Mouse (Mus musculus) ES-Bruce4 (cell line): ENCODE results near the gene Cebpzos. TPM values are rescaled to one million over a fixed set of nuclear protein-coding genes. Genes with fewer than 3 reads are reported as not detected.

Experiments
- H3K27ac ChIP-seq: 2 replicates; pipeline ENCODE4 v1.5.1; 2012; ENCODE audit warnings: low read length, inconsistent platforms; ENCODE audit not compliant: insufficient read depth
- H3K27me3 ChIP-seq: 2 replicates; pipeline ENCODE4 v1.6.1; 2012; ENCODE audit warnings: mild to moderate bottlenecking, low read length, inconsistent platforms; ENCODE audit not compliant: control insufficient read depth, poor library complexity, insufficient read depth, severe bottlenecking
- H3K36me3 ChIP-seq: 2 replicates; pipeline ENCODE4 v1.6.1; 2012; ENCODE audit warnings: inconsistent platforms, mild to moderate bottlenecking, low read length, moderate library complexity; ENCODE audit not compliant: control insufficient read depth, poor library complexity, insufficient read depth, severe bottlenecking
- H3K4me1 ChIP-seq: one replicate; pipeline ENCODE4 v1.8.1; 2011; ENCODE audit warnings: low read length; ENCODE audit not compliant: control insufficient read depth, insufficient read depth
- H3K4me3 ChIP-seq: 2 replicates; pipeline ENCODE4 v1.5.1; 2011; ENCODE audit warnings: low read depth, mild to moderate bottlenecking, low read length
- H3K9ac ChIP-seq: 2 replicates; pipeline ENCODE4 v1.6.1; 2012; ENCODE audit warnings: low read depth, mild to moderate bottlenecking, inconsistent platforms; ENCODE audit not compliant: poor library complexity, severe bottlenecking
- H3K9me3 ChIP-seq: replicated peaks from 2 replicates; pipeline ENCODE4 v1.6.1; 2012; ENCODE audit warnings: mild to moderate bottlenecking, low read length, inconsistent platforms; ENCODE audit not compliant: control insufficient read depth, poor library complexity, insufficient read depth, severe bottlenecking
- CTCF ChIP-seq: IDR thresholded peaks from one replicate; pipeline ENCODE4 v1.8.1; 2011; ENCODE audit warnings: low read depth, low read length
- EP300 ChIP-seq: IDR thresholded peaks from 2 replicates; pipeline ENCODE4 v1.6.1; 2011; ENCODE audit warnings: low read depth, low read length; ENCODE audit not compliant: insufficient read depth
- POLR2A ChIP-seq: IDR thresholded peaks from one replicate; pipeline ENCODE4 v1.8.1; 2011; ENCODE audit warnings: low read length; ENCODE audit not compliant: insufficient read depth
- polyA plus RNA-seq: library from polyadenylated mRNA; stranded (reverse); fragments of >200 nt; gene quantifications from 2 replicates; pipeline ENCODE4 v1.2.4, GENCODE M21; 2011; ENCODE audit warnings: low read depth; ENCODE audit not compliant: missing spikeins, insufficient read depth, insufficient read length

The Cebpzos gene
- 100 and 101 TPM in 2 replicates for polyA plus RNA-seq

DNA sequence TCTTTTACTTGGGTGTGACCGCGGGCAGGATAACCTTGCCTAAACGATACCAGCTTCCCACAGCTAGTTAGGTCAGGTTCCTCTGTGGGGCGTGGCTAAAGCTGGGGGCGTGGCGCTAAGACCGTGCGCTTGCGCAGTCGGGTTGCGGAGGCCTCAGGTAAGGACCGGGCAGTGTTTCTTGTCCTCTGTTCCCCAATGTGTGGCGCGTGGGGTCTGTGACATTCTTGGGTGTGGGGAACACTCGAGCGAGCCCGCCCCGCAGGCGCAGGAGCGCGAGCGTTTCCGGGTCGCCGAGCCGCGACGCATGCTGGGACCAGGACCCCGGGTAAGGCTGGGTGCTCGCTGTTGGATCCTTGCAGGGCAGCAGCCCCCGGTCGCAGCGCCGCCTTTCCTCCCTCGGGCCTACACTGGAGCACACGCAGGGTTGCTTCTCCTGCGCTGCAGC, at the start of gene Cebpzos:
TSS of gene Cebpzos (plus strand) at position 132 of the 445 bp plus-strand sequence.
- Histone ChIP-seq H3K36me3 (peaks cover 27% of the 10 kb centered on the region), H3K4me1 (no peaks in the 10 kb centered on the region), H3K9ac (peak within 1 kb of the TSS; percentile 90), H3K9me3 (no peaks in the 10 kb centered on the region), H3K27me3 (no peaks in the 10 kb centered on the region), H3K27ac (peak within 1 kb of the TSS; percentile 96), H3K4me3 (peak within 1 kb of the TSS; percentile 100)
- TF ChIP-seq POLR2A (no peak), EP300 (0 out of 2 replicates have a peak, but pooled peaks have one; percentile 12)

DNA sequence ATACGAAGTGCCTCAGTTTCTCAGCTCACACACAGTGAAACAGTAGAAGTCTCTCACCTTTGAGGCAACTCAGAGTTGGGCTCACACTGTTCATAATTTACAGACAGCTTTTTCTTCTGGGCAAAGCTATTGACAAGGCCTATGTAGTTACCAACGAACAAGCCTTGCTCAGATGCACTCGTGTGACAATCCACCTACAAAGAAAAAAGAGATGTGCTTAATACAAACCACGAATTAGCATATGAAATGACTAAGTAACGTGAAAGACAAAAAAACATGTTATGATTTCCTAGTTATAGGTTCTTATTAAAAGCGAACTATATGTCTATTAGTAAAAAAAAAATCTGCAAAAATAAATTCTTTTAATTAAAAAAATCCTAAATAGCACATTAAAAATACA, 42.4 kb upstream of the Cebpzos start:
- no peaks in the 10 kb centered on the region for H3K27me3 ChIP-seq

DNA sequence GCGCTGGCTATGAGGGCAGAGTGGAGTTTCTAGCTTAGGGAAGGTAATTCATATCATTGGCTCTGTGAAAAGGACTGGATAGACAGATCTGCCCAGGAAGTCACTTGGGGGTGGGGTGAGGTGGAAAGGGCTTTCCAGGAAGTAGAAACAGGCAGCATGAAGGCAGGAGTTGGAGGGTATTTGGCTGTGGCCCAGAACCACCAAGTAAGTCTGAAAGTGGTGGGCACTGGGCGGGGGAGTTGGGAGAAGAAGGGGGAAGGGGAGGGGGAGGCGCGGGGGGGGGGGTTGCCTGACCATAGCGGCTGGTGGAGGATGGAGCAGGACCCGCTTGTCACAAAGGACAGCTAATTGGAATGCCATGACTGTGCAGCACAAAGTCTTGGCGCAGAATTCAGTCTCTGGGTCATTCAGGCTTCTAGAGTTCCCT, 34.4 kb upstream of the Cebpzos start:
- TF ChIP-seq EP300 (no peak), POLR2A (no peak), CTCF (no peak)
- peaks cover 2% of the 10 kb centered on the region for H3K4me1 ChIP-seq
- no peaks in the 10 kb centered on the region for H3K36me3 ChIP-seq
- H3K27me3 ChIP-seq, result no peaks in the 10 kb centered on the region
- no peak overlapping the region for H3K27ac ChIP-seq
- peak overlapping the region; percentile 79 for H3K4me3 ChIP-seq
- no peaks in the 10 kb centered on the region for H3K9me3 ChIP-seq
- peak overlapping the region; percentile 79 for H3K9ac ChIP-seq

More for the DNA sequence above, 42.4 kb upstream of the Cebpzos start:
- Histone ChIP-seq H3K36me3 (no peaks in the 10 kb centered on the region), H3K4me1 (no peaks in the 10 kb centered on the region), H3K27ac (no peak overlapping the region), H3K9ac (no peak overlapping the region), H3K4me3 (no peak overlapping the region), H3K9me3 (no peaks in the 10 kb centered on the region)
- TF ChIP-seq CTCF (no peak), EP300 (no peak), POLR2A (no peak)

DNA sequence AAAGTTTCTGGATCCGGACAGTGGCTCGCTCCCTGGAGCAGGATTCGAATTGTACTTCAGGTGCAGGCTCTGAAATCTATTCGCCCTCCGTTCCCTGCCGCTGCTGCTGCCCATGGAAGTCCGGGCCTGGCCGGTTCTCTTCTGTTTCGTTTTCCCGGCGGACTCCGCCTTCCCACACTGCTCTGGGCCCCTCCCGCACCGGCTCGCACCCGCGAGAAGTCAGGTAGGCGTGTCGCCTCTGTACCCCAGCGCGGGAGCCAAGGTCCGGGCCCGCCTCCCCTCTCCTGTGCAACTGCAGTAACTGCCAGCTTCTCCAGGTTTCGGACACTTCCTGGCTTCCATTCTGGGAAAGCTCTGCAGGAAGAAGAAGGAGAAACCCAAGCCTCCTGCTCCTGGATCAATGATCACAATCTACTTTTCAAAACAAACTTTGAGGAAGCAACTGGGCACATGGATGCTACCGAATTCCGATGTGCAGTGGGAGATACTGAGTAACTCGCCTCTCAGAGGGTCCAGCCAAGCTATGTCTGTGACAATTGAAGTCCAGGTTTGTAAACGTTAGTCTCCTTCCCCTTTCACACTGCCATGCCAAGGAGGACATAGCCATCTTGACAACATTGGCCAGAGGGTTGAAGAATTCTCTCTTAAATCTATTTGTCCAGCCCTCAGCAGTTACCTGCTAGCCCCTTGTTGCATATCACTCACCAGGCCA, 33.7 kb upstream of the Cebpzos start, which contains the start of gene Eif2ak2:
TSS of gene Eif2ak2 (minus strand) at position 173 of the 712 bp plus-strand sequence.
- TF ChIP-seq CTCF (no peak), POLR2A (peak; percentile 46), EP300 (no peak)

DNA sequence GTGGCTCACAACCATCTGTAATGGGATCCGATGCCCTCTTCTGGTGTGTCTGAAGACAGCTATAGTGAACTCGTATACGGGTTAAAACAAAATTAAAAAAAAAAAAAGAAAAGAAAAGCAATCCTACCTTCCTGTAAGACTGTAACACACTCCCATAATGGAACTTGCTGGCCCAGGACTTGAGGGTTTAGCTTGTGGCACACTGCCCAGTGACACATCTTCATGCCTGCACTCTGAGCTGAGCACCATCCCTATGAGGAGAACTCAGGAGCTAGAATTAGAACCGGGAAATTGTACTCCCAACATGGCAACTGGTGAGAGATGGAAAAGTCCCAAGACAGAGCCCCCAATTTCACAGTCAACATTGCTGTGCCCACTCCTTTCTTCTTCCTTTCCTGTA, 33.0 kb upstream of the Cebpzos start:
- H3K36me3 ChIP-seq, result no peaks in the 10 kb centered on the region
- no peak overlapping the region for H3K4me3 ChIP-seq
- H3K9me3 ChIP-seq, result no peaks in the 10 kb centered on the region

More for the DNA sequence above, 33.7 kb upstream of the Cebpzos start, which contains the start of gene Eif2ak2:
- Histone ChIP-seq H3K27me3 (no peaks in the 10 kb centered on the region), H3K9ac (peak within 1 kb of the TSS; percentile 79), H3K4me1 (peaks cover 2% of the 10 kb centered on the region), H3K9me3 (no peaks in the 10 kb centered on the region), H3K4me3 (peak within 1 kb of the TSS; percentile 79), H3K27ac (no peak within 1 kb of the TSS), H3K36me3 (no peaks in the 10 kb centered on the region)

More for the DNA sequence above, 33.0 kb upstream of the Cebpzos start:
- no peaks in the 10 kb centered on the region for H3K27me3 ChIP-seq
- peak overlapping the region; percentile 44 for H3K9ac ChIP-seq
- TF ChIP-seq CTCF, result no peak
- no peak for TF ChIP-seq EP300
- no peak for TF ChIP-seq POLR2A
- H3K27ac ChIP-seq, result no peak overlapping the region
- H3K4me1 ChIP-seq, result peaks cover 2% of the 10 kb centered on the region
